Mouse (Mus musculus) neutrophil, adult 59 days (primary cell): Measurements from ENCODE around the gene Rxylt1. TPM values are rescaled to one million over a fixed set of nuclear protein-coding genes. Genes with fewer than 3 reads are reported as not detected.

Experiments used
- total RNA-seq, 2 experiments: library from RNA; stranded (reverse); gene quantifications; 1 replicate in 1 of 2; 2 replicates in 1 of 2; pipeline ENCODE4 v1.2.4; 2023

Gene Rxylt1
- total RNA-seq: 10 to 100 TPM; 12.0 to 12.6 TPM

DNA sequence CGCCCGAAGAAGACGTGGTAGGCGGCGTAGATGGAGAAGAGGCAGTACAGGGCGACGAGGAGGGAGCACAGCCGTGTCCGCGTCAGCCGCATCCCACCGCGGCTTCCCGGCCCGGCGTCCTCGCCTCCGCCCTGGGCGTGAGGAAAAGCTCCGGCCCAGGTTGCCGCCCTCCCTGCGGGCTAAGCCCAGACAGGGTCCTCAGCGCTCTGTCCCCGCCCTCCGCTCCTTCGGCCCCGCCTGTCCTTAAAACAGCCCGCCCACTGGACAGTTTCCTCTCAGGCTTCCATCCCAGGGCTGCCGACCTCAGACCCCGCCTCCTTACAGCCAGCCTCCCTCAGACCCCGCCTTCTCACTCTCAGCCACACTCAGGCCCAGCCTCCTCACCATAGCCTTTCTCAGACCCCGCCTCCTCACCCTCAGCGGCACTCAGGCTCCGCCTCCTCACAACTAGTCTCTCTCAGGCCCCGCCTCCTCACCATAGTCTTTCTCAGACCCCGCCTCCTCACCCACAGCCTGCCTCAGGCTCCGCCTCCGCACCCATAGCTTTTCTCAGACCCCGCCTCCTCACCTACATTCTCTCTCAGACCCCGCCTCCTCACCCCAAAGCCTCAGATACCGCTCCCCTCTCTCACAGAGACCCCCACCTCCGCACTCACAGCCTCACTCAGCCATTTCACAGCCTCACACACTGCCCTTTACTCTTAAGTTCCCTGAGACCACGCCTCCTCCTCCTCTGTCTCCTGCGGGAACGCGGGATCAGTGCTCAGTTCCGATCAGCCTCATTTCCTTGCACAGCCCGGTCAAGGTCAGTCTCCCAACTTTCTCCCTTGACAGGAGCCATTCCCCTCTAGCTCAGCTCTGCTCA lies at the start of gene Rxylt1:
Gene Rxylt1 (minus strand): TSS at position 392 of the 865 bp plus-strand sequence.

DNA sequence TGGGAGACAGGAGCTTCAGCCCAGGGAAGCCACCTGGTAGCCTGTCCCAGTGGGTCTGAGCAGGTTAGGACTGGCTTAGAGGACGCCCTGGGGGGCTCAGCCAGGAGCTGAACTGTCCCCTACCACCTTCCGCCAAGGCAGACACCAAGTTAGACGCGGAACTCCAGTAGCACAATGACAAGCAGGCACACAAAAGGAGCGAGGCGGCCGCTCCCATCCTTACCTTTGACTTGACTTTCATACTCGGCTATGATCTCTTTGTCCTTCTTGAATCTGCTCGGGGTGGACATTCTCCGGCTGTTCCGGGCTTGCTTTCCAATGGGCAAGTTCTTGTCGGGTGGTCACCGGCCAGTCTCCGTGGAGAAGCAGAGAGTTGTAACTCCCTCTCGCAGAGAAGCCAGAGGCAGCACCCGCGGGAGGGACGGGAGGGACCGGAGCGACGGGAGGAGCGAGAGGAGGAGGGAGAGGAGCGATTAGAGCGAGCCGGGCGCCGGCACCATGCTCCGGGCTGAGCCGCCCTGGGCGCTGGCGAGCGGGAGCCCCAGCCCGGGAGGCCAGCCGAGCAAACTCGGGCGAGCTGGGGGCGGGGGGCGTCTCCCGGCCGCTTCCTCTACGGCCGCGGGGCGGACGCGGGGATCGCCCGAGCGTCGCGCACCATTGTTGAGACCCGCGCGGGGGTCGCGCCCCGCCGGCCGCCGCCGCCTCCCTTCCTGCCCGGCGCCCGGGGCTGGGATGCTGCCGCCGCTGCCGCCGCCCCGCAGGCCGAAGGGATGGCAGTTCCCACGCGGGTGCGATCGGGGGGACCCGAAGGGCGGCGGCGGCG lies 50.1 kb downstream of the Rxylt1 start, which contains the start of gene Srgap1:
Gene Srgap1 (minus strand): TSS at position 412 of the 823 bp plus-strand sequence.

Other genes starting within 250 kb of the Rxylt1 start
- gene Srgap1, start 50.1 kb downstream of the Rxylt1 start, total RNA-seq: under 1 TPM; 0.07 to 0.18 TPM